Mouse (Mus musculus) liver, embryonic 12.5 days (tissue): ENCODE data around the gene Topaz1. TPM values are rescaled to one million over a fixed set of nuclear protein-coding genes. Genes with fewer than 3 reads are reported as not detected.
"Not testable (repeated sequence)": the region's sequence is repeated elsewhere in the genome, so short reads cannot be mapped to it uniquely, and the experiment has no call there.

Experiments used
- ATAC-seq: fragments of 200-750 bp; cut with Nextera tagmentation; 2 replicates; pipeline ENCODE4 v1.8.0; 2017; ENCODE audit warnings: moderate number of reproducible peaks, mild to moderate bottlenecking, moderate library complexity
- H3K27ac ChIP-seq: fragments of 300-500 bp; sonication (generic); 2 replicates; pipeline ENCODE4 v1.5.1; 2016; ENCODE audit warnings: mild to moderate bottlenecking
- H3K27me3 ChIP-seq: fragments of 300-500 bp; sonication (generic); replicated peaks from 2 replicates; pipeline ENCODE4 v1.6.1; 2016; ENCODE audit warnings: mild to moderate bottlenecking, moderate library complexity
- H3K36me3 ChIP-seq: fragments of 300-500 bp; sonication (generic); 2 replicates; pipeline ENCODE4 v1.6.1; 2016; ENCODE audit warnings: mild to moderate bottlenecking, moderate library complexity
- H3K4me1 ChIP-seq: fragments of 300-500 bp; sonication (generic); 2 replicates; pipeline ENCODE4 v1.6.1; 2016
- H3K4me2 ChIP-seq: fragments of 300-500 bp; sonication (generic); 2 replicates; pipeline ENCODE4 v1.6.1; 2016; ENCODE audit warnings: mild to moderate bottlenecking, moderate library complexity
- H3K4me3 ChIP-seq: fragments of 300-500 bp; sonication (generic); 2 replicates; pipeline ENCODE4 v1.5.1; 2016; ENCODE audit warnings: mild to moderate bottlenecking, moderate library complexity
- H3K9ac ChIP-seq: fragments of 300-500 bp; sonication (generic); 2 replicates; pipeline ENCODE4 v1.6.1; 2016; ENCODE audit warnings: mild to moderate bottlenecking, moderate library complexity
- H3K9me3 ChIP-seq: fragments of 300-500 bp; sonication (generic); replicated peaks from 2 replicates; pipeline ENCODE4 v1.6.1; 2016; ENCODE audit warnings: mild to moderate bottlenecking, moderate library complexity
- WGBS: fragments of 180-500 bp; shearing (Covaris S2); methylation state at CpG from one replicate; pipeline ENCODE4 v1.1.7; 2016; ENCODE audit not compliant: insufficient replicate concordance; 5-methylcytosine and 5-hydroxymethylcytosine counted together
- polyA plus RNA-seq: library from polyadenylated mRNA; unstranded; fragments of >200 nt; fragmentation: Nextera tagmentation; extraction: Ambion mirVana; gene quantifications from 2 replicates; pipeline ENCODE4 v1.2.1, GENCODE M21; 2016

The Topaz1 gene
- polyA plus RNA-seq, 1 experiment from 2014 or later: not detected

DNA sequence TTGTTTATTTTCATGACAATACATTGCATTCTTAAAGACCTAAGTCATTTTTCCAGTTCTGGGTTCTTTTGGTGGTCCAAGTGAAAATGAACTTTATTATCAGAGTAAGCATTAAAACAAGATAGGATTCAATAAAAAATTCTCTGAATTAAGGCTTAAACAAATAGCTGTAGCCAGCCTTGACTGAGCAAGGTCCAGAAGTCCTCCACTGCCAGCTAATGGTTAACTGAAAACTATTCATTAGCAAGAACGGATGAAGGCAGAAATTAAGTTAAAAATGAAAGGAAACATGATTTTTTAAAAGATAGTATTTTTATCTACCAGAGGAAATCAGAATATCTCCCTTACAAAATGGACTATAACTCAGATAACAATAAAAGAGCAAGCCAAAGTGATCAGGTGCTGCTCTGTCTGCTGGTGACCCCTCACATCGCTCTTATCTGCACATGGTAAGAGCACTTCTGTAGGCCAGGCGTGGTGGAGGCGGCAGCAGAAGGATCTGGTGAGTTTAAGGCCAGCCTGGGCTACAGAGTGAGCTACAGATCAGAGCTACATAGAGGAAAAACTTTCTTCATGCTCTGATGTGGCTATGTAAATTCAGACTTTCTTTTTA lies 68.2 kb downstream of the Topaz1 start:
- WGBS: 52% methylated on average over 4 of the region's 4 CpGs
- H3K4me1 ChIP-seq: no peaks in the 10 kb centered on the region
- H3K9me3 ChIP-seq: no peaks in the 10 kb centered on the region
- H3K27ac ChIP-seq: no peak overlapping the region; the same call in 1 of the 2 replicates
- no peak overlapping the region for H3K4me2 ChIP-seq
- H3K36me3 ChIP-seq: peaks cover 7% of the 10 kb centered on the region
- H3K27me3 ChIP-seq: no peaks in the 10 kb centered on the region
- no peak overlapping the region for H3K9ac ChIP-seq
- H3K4me3 ChIP-seq: no peak overlapping the region
- no peak for ATAC-seq

DNA sequence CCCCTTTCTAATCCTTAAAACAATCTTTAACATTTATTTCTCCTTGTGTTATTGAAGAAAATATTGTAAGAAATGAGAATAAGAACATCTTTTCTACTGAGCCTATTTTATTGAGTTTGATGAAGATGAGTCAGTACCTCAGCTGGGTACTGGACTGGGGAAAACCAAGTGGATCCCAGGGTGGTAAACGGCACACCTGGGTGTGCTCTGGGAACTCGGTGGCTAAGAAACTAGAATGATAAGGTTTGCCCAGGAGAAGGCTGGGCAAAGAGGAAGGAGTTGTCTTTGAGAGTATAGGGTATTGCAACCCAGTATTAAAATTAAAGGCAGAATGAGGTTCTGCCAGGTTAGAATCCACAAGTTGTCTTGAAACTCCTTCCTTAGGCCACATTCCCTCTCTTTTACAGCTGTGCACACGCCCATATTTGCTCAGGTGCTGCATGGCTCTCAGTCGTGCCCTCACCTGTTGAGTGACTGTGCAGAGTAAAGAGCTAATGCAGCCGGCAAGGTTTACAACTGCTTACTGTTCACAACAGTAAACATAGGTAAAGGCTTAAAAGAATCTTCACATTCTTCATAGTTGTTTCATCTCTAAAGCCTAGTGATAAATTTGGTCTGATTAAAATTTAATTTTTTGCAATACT lies 76.3 kb downstream of the Topaz1 start:
- Histone ChIP-seq H3K4me2 (no peak overlapping the region), H3K9ac (no peak overlapping the region), H3K9me3 (no peaks in the 10 kb centered on the region), H3K4me1 (no peaks in the 10 kb centered on the region), H3K27me3 (no peaks in the 10 kb centered on the region), H3K36me3 (peaks cover 22% of the 10 kb centered on the region), H3K4me3 (no peak overlapping the region), H3K27ac (no peak overlapping the region)
- 70% methylated on average over 5 of the region's 5 CpGs for WGBS
- no peak for ATAC-seq

DNA sequence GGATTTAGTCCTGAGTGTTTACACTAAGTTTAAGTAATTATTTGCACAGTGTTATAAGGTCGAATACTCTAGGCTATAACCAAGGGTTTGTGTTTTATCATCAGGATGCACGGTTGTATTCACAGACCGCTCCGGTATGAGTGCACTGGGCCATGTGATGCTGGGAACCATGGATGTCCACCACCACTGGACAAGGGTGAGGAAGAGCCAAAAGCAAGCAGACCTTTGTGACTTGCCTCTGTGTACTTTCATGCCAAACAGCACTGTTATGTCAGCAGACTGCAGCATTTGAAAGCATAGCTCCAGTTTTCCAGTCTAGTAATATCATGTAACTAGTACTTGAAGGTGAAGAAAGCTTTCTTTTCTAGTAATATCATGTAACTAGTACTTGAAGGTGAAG lies 79.6 kb downstream of the Topaz1 start:
- ATAC-seq: no peak
- Histone ChIP-seq H3K4me2 (no peak overlapping the region), H3K27ac (no peak overlapping the region), H3K9ac (no peak overlapping the region), H3K9me3 (no peaks in the 10 kb centered on the region), H3K36me3 (peaks cover 17% of the 10 kb centered on the region), H3K4me3 (no peak overlapping the region), H3K4me1 (no peaks in the 10 kb centered on the region), H3K27me3 (no peaks in the 10 kb centered on the region)
- 74% methylated on average over 4 of the region's 4 CpGs for WGBS

DNA sequence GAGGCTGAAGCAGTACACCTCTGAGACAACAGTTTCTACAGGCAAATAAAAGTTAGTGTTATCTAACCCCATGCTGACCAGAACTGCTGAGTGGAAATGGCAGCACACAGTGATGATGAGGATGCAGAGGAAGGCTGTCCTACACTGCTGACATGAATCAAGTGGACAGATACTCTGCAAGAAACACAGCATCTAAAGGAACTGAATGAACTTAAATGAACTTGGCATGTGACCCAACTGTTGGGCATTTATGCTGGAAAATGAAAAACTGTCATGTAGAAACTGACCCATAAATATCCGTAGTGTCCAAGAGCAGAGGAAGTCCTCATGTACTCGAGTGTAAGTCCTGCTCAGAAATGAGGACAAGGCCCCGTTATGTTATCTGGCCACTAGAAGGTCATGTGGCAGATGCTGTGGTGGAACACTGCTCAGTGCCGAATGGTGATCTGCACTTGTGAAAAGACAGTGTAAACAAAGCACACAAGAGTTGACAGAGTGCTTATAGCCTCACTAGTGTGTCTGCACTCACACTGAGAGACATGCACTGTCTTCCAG lies 82.8 kb downstream of the Topaz1 start:
- H3K4me1 ChIP-seq: no peaks in the 10 kb centered on the region
- WGBS: 62% methylated on average over 4 of the region's 4 CpGs
- no peak overlapping the region for H3K4me3 ChIP-seq
- no peaks in the 10 kb centered on the region for H3K27me3 ChIP-seq
- no peak for ATAC-seq
- peaks cover 12% of the 10 kb centered on the region for H3K36me3 ChIP-seq
- no peak overlapping the region for H3K27ac ChIP-seq
- H3K9me3 ChIP-seq: no peaks in the 10 kb centered on the region
- H3K9ac ChIP-seq: no peak overlapping the region
- no peak overlapping the region for H3K4me2 ChIP-seq

DNA sequence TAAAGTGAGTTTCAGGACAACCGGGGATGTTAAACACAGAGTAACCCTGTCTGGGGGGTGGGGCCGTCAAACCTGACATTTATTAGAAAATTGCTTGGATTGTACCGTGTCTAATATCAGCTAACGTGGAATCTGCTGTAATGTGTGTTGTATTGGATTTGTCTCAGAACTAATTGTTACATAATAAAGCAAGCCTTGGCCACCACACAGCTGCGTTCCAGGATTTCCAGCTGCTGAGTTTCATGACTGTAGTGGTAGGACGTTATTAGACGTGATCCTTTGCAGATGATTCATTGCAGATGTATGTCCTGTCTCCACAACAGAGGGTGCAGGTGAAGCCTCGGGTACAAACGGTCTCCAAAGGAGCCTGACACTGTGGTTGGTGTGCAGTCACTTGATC lies 89.0 kb downstream of the Topaz1 start:
- ATAC-seq: no peak
- Histone ChIP-seq H3K4me1 (no peaks in the 10 kb centered on the region), H3K4me2 (no peak overlapping the region), H3K36me3 (0 out of 2 replicates have a peak, but pooled peaks cover 3% of the 10 kb centered on the region), H3K27me3 (no peaks in the 10 kb centered on the region), H3K9me3 (no peaks in the 10 kb centered on the region), H3K9ac (no peak overlapping the region), H3K27ac (no peak overlapping the region), H3K4me3 (no peak overlapping the region)
- WGBS: 74% methylated on average over 9 of the region's 9 CpGs

DNA sequence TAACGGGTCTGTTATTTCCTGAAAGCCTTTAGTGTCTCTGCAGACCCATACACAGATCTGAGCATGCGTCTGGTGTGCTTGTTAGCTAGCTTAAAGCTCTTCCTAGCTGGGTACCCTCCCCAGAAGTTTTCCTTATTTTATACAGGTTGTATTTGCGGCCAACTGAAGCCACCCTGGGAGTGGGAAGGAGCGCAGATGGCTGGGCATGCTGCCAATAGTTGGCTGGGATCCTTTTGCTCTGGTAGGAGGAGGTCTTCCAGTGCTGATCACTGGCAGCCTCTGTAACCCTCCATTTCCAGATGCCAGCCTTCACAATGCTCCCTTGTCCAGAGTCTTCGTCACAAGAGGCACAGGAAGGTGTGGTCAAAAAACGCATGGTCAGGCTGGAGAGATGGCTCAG lies 89.6 kb downstream of the Topaz1 start:
- Histone ChIP-seq H3K4me2 (no peak overlapping the region), H3K4me1 (no peaks in the 10 kb centered on the region), H3K36me3 (0 out of 2 replicates have a peak, but pooled peaks cover 3% of the 10 kb centered on the region), H3K4me3 (no peak overlapping the region), H3K9ac (no peak overlapping the region), H3K27ac (no peak overlapping the region), H3K9me3 (no peaks in the 10 kb centered on the region), H3K27me3 (no peaks in the 10 kb centered on the region)
- no peak for ATAC-seq
- 68% methylated on average over 6 of the region's 6 CpGs for WGBS

DNA sequence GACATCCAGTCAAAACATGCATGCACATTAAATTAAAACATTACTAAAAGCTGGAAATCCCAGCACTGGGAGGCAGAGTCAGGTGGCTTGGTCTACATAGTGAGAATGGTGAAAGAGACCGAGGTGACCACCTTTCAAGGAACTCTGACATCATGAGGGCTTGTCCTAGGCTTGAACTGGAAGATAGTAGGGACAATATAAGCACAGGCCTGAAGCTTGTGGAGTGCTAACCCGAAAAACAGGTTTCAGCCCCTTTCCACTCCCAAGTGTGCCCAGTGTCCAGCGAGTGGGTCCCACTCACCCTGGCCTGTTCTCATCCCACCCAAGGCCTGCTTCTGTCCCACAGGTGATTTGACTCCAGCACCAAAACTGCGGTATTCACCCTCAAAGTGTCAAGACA lies 90.1 kb downstream of the Topaz1 start:
- H3K4me1 ChIP-seq: no peaks in the 10 kb centered on the region
- no peak overlapping the region for H3K27ac ChIP-seq
- H3K9me3 ChIP-seq: no peaks in the 10 kb centered on the region
- no peak overlapping the region for H3K4me3 ChIP-seq
- WGBS: 77% methylated on average over 4 of the region's 4 CpGs
- H3K9ac ChIP-seq: no peak overlapping the region
- no peak for ATAC-seq
- H3K27me3 ChIP-seq: no peaks in the 10 kb centered on the region
- 0 out of 2 replicates have a peak, but pooled peaks cover 3% of the 10 kb centered on the region for H3K36me3 ChIP-seq
- no peak overlapping the region for H3K4me2 ChIP-seq

DNA sequence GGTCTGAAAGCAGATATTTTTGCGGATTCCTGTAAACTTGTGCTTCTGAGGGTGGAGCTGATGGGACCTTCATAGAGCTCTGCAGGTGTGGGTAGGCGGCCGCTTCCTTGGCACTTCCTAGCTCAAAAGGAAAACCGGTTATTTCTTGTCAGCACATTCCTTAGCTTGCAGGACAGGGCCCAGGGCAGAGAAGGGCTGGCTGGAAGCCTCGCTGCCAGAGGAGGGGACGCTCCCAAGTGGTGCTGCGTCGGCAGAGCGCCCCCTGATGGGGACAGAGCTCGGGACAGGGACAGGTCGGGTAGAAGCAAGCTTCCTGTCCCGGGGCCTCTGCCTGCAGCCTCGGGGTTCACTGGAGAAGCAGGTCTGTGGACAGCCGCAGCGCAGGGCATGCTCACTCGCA lies 90.5 kb downstream of the Topaz1 start:
- Histone ChIP-seq H3K9ac (no peak overlapping the region), H3K27me3 (no peaks in the 10 kb centered on the region), H3K9me3 (no peaks in the 10 kb centered on the region), H3K4me3 (no peak overlapping the region), H3K36me3 (0 out of 2 replicates have a peak, but pooled peaks cover 3% of the 10 kb centered on the region), H3K4me2 (no peak overlapping the region), H3K4me1 (no peaks in the 10 kb centered on the region), H3K27ac (no peak overlapping the region)
- ATAC-seq: no peak
- 33% methylated on average over 16 of the region's 16 CpGs for WGBS

DNA sequence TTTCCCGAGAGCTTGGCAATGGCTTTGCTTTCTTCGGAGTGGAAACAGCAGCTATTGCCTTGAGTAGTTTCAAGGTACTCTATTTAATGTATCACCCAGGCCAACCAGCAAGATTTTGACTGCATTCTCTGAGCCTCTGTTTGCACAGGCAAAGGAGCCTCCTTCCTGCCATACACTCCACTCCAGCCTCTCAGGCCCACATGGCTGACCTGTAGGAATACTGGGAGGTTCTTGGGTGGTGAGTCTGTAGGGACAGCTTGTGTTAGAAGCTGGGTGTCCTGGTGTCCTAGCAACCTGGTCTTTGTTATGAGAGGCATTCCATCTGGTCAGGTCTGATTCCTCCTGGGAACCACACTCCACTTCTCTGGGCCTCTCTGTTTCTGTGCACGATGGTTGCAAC lies 96.6 kb downstream of the Topaz1 start, which contains the start of gene Gm35549:
Gene Gm35549 (minus strand): TSS at position 276 of the 400 bp plus-strand sequence.
- Histone ChIP-seq H3K9ac (no peak within 1 kb of the TSS), H3K27me3 (no peaks in the 10 kb centered on the region), H3K36me3 (peaks cover 6% of the 10 kb centered on the region), H3K4me2 (no peak within 1 kb of the TSS), H3K27ac (no peak within 1 kb of the TSS), H3K9me3 (peaks cover 5% of the 10 kb centered on the region; the same call in 1 of the 2 replicates), H3K4me1 (no peaks in the 10 kb centered on the region), H3K4me3 (no peak within 1 kb of the TSS)
- ATAC-seq: no peak
- WGBS: 74% methylated on average over 3 of the region's 3 CpGs

DNA sequence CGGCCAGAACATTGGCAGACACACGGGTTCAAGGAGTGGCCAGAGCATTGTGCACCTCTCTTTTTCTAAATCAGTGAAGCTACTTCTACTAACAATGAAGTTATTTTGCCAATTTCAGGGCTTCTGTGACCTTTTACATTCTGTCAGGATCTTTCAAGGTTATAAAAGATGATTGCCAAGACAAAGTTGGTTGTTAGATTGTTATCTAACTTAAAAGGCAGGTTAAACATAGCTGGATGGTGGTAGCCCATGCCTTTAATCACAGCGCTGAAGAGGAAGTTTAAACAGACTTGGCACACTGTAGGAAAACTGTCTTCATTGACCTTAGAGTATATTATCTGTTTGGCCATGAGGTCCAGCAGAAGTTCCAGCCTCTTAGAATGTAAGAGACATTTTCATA lies 98.5 kb downstream of the Topaz1 start:
- Histone ChIP-seq H3K9me3 (peaks cover 21% of the 10 kb centered on the region), H3K36me3 (peaks cover 23% of the 10 kb centered on the region), H3K4me3 (no peak overlapping the region), H3K9ac (no peak overlapping the region), H3K4me2 (no peak overlapping the region), H3K27ac (no peak overlapping the region), H3K4me1 (no peaks in the 10 kb centered on the region), H3K27me3 (no peaks in the 10 kb centered on the region)
- 63% methylated on average over 3 of the region's 3 CpGs for WGBS
- ATAC-seq: no peak

DNA sequence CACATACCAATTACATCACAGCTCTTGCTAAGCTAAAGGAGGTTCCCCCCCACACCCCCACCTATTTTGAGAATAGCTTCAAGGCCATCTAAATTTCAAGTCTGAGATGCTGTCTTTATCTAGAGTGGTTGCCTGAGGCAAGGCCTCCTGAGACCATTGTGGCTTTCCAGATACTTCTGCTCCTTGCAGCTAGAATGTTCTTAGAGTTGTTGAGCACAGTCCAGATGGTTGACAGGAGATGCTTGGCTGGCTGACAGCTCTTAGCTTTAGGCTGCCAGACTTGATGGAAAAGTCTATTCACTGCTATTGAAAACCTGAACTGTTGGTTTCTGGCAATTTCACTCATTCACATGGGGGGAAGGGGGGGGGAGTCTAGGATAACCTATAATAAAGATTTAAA lies 99.0 kb downstream of the Topaz1 start:
- Histone ChIP-seq H3K4me1 (no peaks in the 10 kb centered on the region), H3K27ac (no peak overlapping the region), H3K9me3 (peaks cover 22% of the 10 kb centered on the region), H3K27me3 (no peaks in the 10 kb centered on the region), H3K4me2 (no peak overlapping the region), H3K9ac (no peak overlapping the region), H3K36me3 (peaks cover 28% of the 10 kb centered on the region), H3K4me3 (no peak overlapping the region)
- no peak for ATAC-seq

DNA sequence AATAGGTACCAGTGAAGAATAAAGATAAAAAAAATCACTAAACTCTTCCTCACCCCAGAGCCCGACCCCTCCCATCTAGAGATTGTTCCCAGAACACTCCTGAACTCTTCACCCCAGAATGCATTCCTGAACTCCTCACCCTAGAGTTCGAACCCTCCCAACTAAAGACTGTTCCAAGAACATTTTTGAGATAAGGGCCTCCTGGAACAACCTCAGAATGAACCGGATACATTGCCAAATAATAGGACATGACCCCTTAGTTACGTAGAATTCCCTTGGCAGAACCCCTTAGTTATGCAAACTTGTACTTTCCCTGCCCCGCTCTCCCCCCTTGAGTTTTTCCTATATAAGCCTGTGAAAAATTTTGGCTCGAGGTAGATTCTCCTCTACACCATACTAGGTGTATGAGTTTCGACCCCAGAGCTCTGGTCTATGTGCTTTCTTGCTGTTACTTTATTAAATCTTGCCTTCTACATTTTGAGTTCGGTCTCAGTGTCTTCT lies 100.7 kb downstream of the Topaz1 start:
- ATAC-seq, H3K27ac ChIP-seq, H3K27me3 ChIP-seq, H3K4me3 ChIP-seq, H3K9ac ChIP-seq, H3K4me1 ChIP-seq, H3K4me2 ChIP-seq: not testable (repeated sequence)
- peaks cover 45% of the 10 kb centered on the region for H3K36me3 ChIP-seq
- peaks cover 34% of the 10 kb centered on the region for H3K9me3 ChIP-seq
- 84% methylated on average over 6 of the region's 8 CpGs for WGBS
